Mouse (Mus musculus) ovary, postnatal 14 days (tissue): ENCODE measurements around the gene Tstd1.

Experiments used
- DNase-seq: peaks from one replicate; pipeline ENCODE4 v3.0.0; 2022; ENCODE audit warnings: low spot score

The Tstd1 gene

DNA sequence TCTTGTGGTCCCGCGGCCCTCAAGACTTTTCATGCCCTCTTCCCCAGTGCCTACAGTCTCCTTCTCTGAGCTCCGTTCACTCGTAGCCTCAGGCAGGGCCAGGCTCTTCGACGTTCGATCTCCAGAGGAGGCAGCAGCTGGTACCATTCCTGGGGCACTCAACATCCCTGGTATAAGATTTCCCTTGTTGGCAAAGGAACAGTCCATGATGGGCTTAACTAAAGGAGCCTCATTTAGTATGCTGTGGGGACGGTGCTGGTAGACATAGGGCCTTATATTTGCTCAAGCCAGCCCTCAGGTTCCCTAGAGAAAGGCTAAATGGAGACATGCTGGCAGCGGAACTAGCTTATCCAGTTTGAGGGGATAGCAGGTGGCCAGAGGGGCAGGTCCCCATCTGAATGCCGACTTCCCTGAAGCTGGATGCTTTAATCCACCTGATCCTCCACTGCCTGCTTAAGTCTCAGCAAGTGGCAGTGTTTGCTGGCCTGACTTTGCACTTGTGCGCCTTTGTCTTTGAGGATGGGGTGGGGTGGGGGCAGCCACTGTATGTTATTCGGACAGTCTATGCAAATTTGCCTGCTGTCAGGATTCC lies 715 bp downstream of the Tstd1 start:
- DNase-seq: no peak

GRCm38 (mm10) chr1:171419905-171420304 lies 1.2 kb downstream of the Tstd1 start:
- DNase-seq: no peak

DNA sequence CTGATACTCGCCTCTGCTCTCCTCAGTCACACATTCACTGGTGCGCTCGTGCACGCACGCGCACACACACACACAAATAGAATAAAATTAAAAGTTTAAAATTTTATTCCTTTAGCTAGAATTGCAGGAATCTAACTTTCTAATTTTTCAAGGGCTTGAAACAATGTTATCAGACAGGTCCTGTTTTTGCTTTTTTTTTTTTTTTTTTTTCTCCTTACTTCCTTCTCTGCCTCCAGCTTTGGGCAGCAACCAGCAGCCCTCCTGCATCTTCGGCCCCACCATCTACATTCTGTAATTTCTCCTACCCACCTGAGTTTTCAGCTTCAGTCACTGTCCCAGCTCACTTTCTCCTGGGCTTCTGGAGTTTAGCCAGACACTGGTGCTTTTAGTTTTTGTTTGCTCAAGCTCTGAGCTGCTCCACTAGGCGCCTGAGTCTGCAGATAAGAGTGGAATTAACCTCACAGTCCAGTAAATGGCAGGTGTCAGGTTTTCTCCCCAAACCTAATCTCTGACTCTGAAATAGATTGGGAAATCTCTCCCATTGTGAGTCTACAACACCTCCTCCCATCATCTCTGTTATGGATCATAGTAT lies 3.9 kb downstream of the Tstd1 start:
- DNase-seq: no peak

DNA sequence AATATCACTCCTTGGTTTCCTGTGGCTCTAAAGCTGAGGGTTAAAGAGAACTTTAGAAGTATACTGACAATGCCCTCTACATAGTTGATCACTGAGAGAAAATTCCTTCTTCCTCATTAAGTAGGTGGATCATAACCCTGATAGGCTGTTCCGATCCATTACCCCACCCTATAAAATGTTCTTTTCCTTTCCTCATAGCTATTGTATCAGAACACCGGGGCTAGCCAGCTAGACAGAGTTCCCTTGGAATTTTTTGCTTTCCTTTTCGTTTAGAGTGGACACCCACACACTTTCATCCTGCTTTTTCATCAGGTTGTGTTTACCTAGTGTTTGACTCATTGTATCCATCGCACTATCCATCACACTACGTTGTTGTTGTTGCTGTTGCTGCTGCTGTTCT lies 6.0 kb downstream of the Tstd1 start:
- DNase-seq: no peak

DNA sequence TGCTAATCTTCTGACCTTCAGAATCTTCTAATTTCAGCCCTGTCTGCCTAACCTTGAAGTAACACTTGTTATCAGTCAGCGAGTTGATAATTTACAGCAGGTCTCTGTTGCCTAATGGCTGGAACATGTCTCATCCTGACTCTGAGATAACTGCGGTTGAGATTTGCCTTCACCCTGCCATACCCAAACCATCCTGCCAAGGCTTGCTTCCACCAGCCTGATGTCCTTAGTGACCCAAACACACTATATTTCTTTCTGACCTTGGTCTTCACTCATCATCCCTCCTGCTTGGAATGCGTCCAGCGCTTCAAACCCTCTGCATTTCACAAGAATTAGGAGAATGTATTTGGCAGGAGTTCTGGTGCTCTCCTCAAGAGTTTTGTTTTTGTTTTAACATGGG lies 6.5 kb downstream of the Tstd1 start:
- DNase-seq: no peak

DNA sequence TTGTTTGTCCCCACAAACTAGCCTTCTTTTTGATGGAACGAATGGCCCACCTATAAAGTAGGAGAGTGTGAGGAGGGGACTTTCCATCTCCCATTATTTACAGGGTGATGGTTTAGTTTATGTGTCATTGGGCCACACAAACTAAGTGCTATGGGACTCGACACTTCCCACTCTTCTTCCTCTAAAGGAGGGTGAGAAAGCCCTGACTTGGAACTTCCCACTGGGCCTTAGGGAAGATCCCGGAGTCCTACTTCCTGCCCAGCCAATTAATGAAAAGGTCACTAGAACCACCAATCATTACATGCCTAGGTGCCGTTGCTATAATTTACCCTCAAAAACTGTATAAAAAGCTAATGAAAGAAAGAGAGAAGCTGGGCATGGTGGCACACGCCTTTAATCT lies 13.5 kb downstream of the Tstd1 start:
- no peak for DNase-seq

DNA sequence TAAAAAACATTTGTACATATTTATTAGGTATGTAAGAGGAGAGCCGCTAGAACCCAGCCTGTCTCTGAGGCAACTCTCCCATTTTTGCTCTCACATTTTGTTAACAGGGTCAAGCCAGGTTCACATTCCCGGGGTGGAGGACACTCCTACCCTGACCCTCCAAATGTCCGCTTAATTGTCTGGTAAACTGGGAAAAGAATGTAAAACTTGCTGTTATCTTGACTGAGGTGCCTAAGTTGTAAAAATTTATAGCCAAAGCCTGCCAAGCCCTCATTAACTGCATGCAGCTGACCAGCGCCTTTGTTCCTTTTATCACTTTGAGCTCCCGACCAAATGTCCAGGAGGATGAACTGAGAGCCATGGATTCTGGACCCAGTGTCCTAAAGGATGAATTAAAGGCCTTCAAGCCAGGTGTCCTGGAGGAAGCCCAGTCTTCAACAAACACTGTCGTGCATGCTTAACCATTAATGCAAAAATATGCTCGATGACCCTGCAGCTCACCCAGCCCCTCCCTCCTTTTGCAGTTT lies 16.7 kb downstream of the Tstd1 start:
- no peak for DNase-seq

- DNase-seq: no peak
These were observed 17.3 kb downstream of the Tstd1 start for GRCm38 (mm10) chr1:171435974-171436373.

DNA sequence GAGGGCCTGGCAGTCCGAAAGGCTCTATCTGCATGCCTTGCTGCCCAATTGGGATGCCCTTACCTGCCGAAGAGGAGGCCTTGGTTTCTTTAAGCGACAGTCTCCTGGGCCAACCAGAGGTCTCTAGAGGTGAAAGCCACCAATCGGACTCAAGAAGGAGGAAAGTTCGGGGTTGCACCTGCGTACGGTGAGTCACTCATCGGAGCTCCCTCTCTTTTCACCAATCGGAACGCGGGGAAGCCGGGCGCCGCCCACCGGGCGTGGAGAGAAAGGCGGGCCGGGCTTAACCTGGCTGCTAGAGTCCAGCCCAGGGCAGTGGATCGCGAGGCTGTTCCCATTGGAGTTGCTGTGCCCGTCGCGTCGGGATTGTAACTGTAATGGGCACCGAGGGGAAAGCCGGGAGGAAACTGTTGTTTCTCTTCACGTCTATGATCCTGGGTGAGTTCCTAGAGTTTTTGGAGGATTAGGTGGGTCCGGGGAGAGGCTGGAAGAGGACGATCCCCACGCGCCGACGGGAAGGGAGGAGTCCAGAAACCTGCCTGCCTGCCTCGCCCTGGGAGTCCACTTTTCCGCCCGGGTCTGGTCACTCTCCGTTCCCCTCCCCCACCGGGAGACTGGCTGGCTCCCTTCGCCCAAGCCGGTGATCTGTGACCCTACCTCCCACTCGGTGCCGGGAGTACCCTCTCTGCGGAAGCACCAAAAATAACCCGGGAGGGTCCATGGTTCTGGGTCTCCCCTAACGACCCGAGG lies 18.8 kb downstream of the Tstd1 start, which contains the start of gene F11r:
TSS of gene F11r (plus strand) at position 272 of the 750 bp plus-strand sequence.
- peak; percentile 88 for DNase-seq

- no peak for DNase-seq
These were observed 19.5 kb downstream of the Tstd1 start for GRCm38 (mm10) chr1:171438014-171438670.

DNA sequence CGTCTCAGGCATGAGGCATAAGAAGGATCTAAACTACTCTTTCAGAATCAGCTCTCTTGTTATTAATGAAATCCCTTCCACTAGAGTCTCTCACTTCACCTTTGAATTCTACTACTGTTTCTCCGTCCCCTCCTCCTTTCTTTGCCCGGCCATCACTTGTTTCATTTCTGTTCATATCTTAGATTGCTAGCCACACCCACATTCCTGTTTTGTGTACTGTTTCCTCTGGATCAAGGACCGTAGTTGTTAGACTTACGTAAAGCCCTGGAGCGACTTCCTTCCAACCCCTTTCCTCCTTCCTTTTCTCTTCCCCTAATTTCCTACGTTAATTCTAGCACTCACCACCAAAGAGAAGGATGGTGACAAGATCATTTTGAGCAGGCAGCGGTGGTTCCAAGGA lies 20.4 kb downstream of the Tstd1 start:
- DNase-seq: no peak

DNA sequence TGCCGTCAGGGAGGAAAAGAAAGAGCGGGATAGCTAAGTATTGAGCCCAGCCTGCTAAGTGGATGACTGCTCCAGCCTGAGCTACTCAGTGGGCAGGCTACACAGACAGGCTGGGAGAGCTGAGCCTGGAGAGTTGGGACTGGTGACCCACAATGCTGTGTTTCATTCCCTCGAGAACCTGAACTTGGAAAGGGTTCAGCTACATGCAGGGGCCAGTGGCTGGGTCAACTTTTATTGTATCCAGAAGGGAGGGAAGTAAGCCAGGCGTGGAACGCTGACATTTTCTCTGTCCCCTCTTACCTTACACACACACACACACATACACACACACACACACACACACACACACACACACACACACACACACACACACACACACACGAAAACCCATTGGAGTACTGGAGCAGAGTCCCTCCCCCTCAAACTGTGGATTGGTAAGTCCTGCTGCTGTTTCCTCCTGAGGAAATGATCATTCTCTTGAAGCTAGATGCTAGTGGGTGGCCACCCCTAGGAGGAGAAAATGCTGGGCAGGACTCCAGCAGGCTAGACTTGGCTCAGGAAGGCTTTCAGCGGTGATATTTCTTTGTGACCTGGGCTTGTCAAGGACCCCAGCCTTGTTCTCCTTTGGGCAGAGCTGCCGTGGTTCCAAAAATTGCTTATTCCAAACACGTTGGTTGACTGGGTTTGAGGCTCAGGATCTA lies 21.5 kb downstream of the Tstd1 start:
- peak; percentile 66 for DNase-seq

- DNase-seq: no peak
These were observed 23.1 kb downstream of the Tstd1 start for GRCm38 (mm10) chr1:171441466-171442412.

- DNase-seq: no peak
These were observed 23.7 kb downstream of the Tstd1 start for GRCm38 (mm10) chr1:171442413-171442760.

DNA sequence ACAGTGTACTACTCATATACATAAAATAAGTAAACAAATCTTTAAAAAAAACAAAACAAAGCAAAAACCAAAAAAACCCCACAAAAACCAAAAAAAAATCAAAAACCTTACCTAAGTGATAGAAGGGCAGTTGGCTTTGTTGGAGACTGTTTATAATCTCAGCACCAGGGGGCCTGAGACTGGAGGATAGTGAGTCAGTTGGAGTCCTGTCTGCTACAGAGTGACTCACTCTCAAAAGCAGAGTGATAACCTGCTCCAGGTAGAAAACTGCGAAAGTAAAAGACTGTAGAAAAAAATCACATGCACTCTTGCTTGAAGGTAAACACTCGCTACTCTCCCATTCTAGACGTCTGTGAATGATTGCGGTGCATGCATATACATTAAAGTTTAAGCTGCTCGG lies 26.4 kb downstream of the Tstd1 start:
- DNase-seq: no peak

DNA sequence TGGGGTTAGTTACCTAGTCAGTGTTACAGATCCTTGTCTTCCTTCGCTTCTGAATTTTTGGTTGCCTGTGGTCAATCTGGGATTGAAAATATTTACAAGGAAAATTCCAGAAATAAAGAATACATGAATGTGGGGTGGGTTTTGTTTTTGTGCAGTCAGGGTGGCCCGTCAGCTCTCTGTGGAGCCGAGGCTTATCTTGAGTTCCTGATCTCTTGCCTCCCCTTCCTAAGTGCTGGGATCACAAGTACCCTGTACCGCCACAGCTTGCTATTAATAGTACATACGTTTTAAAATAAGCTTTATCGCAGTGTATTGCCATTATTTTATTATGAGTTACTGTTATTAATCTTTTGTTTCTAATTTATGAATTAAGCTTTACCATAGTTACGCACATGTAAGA lies 28.2 kb downstream of the Tstd1 start:
- no peak for DNase-seq

- no peak for DNase-seq
These were observed 29.0 kb downstream of the Tstd1 start for GRCm38 (mm10) chr1:171447692-171448091.

DNA sequence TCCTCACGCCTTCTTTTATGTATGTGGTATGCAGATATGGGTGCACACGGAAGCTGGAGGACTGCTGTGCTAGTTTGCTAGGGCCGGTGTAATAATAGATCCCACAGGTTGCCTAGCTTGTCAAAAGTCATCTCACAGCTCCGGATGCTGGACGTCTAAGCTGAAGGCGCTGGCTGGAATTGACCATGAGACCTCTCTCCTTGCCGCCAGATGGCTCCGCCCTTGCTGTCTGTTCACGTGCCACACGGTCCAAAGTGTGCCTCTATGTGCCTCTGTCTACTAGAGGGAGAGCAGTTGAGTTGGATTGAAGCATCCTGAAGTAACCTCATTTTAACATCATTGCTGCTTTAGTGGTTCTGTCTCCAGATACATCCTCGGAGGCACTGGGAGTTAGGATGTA lies 31.4 kb downstream of the Tstd1 start:
- DNase-seq: no peak

- no peak for DNase-seq
These were observed 32.3 kb downstream of the Tstd1 start for GRCm38 (mm10) chr1:171451001-171451400.

GRCm38 (mm10) chr1:171452522-171452921 lies 33.9 kb downstream of the Tstd1 start:
- DNase-seq: no peak

DNA sequence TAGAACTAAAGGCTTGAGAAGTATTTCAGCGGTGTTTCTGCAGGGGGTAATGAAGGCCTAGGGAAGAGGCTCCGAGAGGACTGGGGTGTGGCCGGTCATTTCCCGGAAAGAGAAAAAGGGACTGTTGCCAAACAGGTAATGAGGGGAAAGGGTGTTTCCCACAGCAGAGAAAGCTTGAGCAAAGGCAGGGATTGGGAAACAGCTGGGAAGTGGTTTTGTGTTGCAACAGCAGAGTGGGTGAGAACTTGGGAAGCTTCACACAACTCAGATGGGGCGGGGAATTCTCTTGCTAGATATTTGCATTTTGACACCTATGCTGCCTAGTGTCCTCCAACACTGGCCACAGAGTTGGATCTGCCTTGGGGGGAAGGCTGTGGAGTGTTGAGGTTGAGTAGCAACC lies 34.3 kb downstream of the Tstd1 start:
- DNase-seq: no peak
